11 mouse cellular contexts compared by ENCODE assay signal in genomic region chr11:107572551-107572950, GRCm38 (mm10).
"Had no signal": no experiment of that assay in that cellular context is flagged by ENCODE, and none has a peak within 500 bp of the region (broad histone marks: within the 10 kb centered on the region; RNA-seq: fewer than 3 reads in every experiment).

No protein-coding gene starts in this region.

- ATAC-seq: midbrain, embryonic 13.5 days had no signal

- DNase-seq: liver; liver, embryonic 13.5 days; right cerebral cortex, adult 18-20 months; right cerebral cortex, postnatal 25 days had no signal

- H3K9me3 ChIP-seq: intestine, embryonic 15.5 days; limb, embryonic 12.5 days; liver, embryonic 13.5 days; lung, embryonic 15.5 days; midbrain, embryonic 13.5 days had no signal

- H3K4me3 ChIP-seq: intestine, embryonic 15.5 days; layer of hippocampus, adult 2 months; limb, embryonic 12.5 days; liver, embryonic 13.5 days; lung, embryonic 15.5 days; midbrain, embryonic 13.5 days had no signal

- H3K9ac ChIP-seq: intestine, embryonic 15.5 days; limb, embryonic 12.5 days; liver, embryonic 13.5 days; liver, postnatal 0 days; lung, embryonic 15.5 days; midbrain, embryonic 13.5 days had no signal

- H3K27ac ChIP-seq: intestine, embryonic 15.5 days; layer of hippocampus, adult 2 months; limb, embryonic 12.5 days; liver, embryonic 13.5 days; lung, embryonic 15.5 days; macrophage; midbrain, embryonic 13.5 days had no signal

- H3K4me2 ChIP-seq: intestine, embryonic 15.5 days; limb, embryonic 12.5 days; liver, embryonic 13.5 days; lung, embryonic 15.5 days; midbrain, embryonic 13.5 days had no signal

- H3K27me3 ChIP-seq: intestine, embryonic 15.5 days; limb, embryonic 12.5 days; liver, embryonic 13.5 days; lung, embryonic 15.5 days; midbrain, embryonic 13.5 days had no signal
